In genomic region chr1:131618576-131618975, GRCm38 (mm10) we compare ENCODE assay signal across 20 mouse cellular contexts. TPM values are rescaled to one million over a fixed set of nuclear protein-coding genes. Genes with fewer than 3 reads are reported as not detected.
DNase-seq lines count a peak whose midpoint lies in the region; ATAC-seq and TF ChIP-seq lines count a peak whose summit lies in the region.
"Had no signal": no experiment of that assay in that cellular context is flagged by ENCODE, and none has a peak within 500 bp of the region (broad histone marks: within the 10 kb centered on the region; RNA-seq: fewer than 3 reads in every experiment).

No protein-coding gene starts in this region.

- intact Hi-C loops in heart, postnatal 14 days (cut with DNase I) = no loop called here

- no peak overlapping the region for H3K9ac ChIP-seq in intestine, postnatal 0 days (ENCODE audit: low read depth, low read length)
- H3K9ac ChIP-seq in intestine, embryonic 15.5 days = no peak overlapping the region
- no peak overlapping the region for H3K9ac ChIP-seq in stomach, postnatal 0 days (ENCODE audit: low read length)
- H3K9ac ChIP-seq: forebrain, embryonic 13.5 days; hindbrain, embryonic 13.5 days; neural tube, embryonic 12.5 days had no signal

- no peak for ATAC-seq in intestine, postnatal 0 days
- ATAC-seq in intestine, embryonic 15.5 days = no peak
- no peak for ATAC-seq in stomach, postnatal 0 days (ENCODE audit: low FRiP score, low TSS enrichment)
- ATAC-seq: forebrain, embryonic 13.5 days; midbrain, embryonic 16.5 days had no signal

- TF ChIP-seq POLR2A in thymus, adult 2 months (IDR thresholded peaks at IDR 0.05; ENCODE audit: control insufficient read depth, extremely low read depth, insufficient read depth, low read length, poor library complexity) = no peak

- no peak for TF ChIP-seq EP300 in stomach, postnatal 0 days (optimal IDR thresholded peaks at IDR 0.05)

- H3K4me1 ChIP-seq in intestine, postnatal 0 days (replicated peaks; ENCODE audit: control insufficient read depth, insufficient read depth, low read length) = no peaks in the 10 kb centered on the region
- no peaks in the 10 kb centered on the region for H3K4me1 ChIP-seq in intestine, embryonic 15.5 days (replicated peaks)
- no peaks in the 10 kb centered on the region for H3K4me1 ChIP-seq in thymus, adult 2 months (replicated peaks; ENCODE audit: control insufficient read depth, insufficient read depth, low read length)
- no peaks in the 10 kb centered on the region for H3K4me1 ChIP-seq in stomach, postnatal 0 days (replicated peaks; ENCODE audit: control insufficient read depth, insufficient read depth)
- H3K4me1 ChIP-seq: forebrain, embryonic 13.5 days; hindbrain, embryonic 13.5 days; neural tube, embryonic 12.5 days had no signal

- WGBS in intestine, postnatal 0 days = 86% methylated on average over 1 of the region's 1 CpGs
- WGBS in intestine, embryonic 15.5 days = 88% methylated on average over 1 of the region's 1 CpGs
- WGBS in thymus, adult 2 months = 92% methylated on average over 1 of the region's 1 CpGs
- WGBS in stomach, postnatal 0 days = 89% methylated on average over 1 of the region's 1 CpGs

- H3K9me3 ChIP-seq in intestine, postnatal 0 days (ENCODE audit: control insufficient read depth) = no peaks in the 10 kb centered on the region
- no peaks in the 10 kb centered on the region for H3K9me3 ChIP-seq in intestine, embryonic 15.5 days
- H3K9me3 ChIP-seq in stomach, postnatal 0 days (ENCODE audit: control insufficient read depth, low read length) = no peaks in the 10 kb centered on the region
- H3K9me3 ChIP-seq: forebrain, embryonic 13.5 days; hindbrain, embryonic 13.5 days had no signal

- H3K27me3 ChIP-seq in intestine, postnatal 0 days (replicated peaks; ENCODE audit: control insufficient read depth, insufficient read depth, low read length) = no peaks in the 10 kb centered on the region
- no peaks in the 10 kb centered on the region for H3K27me3 ChIP-seq in intestine, embryonic 15.5 days (replicated peaks)
- no peaks in the 10 kb centered on the region for H3K27me3 ChIP-seq in thymus, adult 2 months (ENCODE audit: control insufficient read depth, insufficient read depth, low read length)
- no peaks in the 10 kb centered on the region for H3K27me3 ChIP-seq in stomach, postnatal 0 days (ENCODE audit: control insufficient read depth, insufficient read depth, low read length)
- H3K27me3 ChIP-seq: forebrain, embryonic 13.5 days; hindbrain, embryonic 13.5 days; neural tube, embryonic 12.5 days had no signal

- H3K4me2 ChIP-seq in intestine, postnatal 0 days (replicated peaks; ENCODE audit: low read depth) = no peak overlapping the region
- H3K4me2 ChIP-seq in intestine, embryonic 15.5 days (replicated peaks) = no peak overlapping the region
- no peak overlapping the region for H3K4me2 ChIP-seq in stomach, postnatal 0 days (replicated peaks; ENCODE audit: low read depth)
- H3K4me2 ChIP-seq: forebrain, embryonic 13.5 days; hindbrain, embryonic 13.5 days; neural tube, embryonic 12.5 days had no signal

- TF ChIP-seq CTCF in intestine, postnatal 0 days (IDR thresholded peaks at IDR 0.05; ENCODE audit: low read depth) = peak; percentile 37
- no peak for TF ChIP-seq CTCF in thymus, adult 2 months (IDR thresholded peaks at IDR 0.05; ENCODE audit: borderline replicate concordance, control insufficient read depth, extremely low read depth, insufficient read depth, low read length, poor library complexity)
- TF ChIP-seq CTCF in stomach, postnatal 0 days (IDR thresholded peaks at IDR 0.05; ENCODE audit: low read depth) = peak; percentile 42

- DNase-seq in thymus, postnatal 0 days (ENCODE audit: low spot score) = peak; percentile 29
- no peak for DNase-seq in thymus, adult 2 months
- DNase-seq in NIH3T3 (ENCODE audit: low read depth) = peak; percentile 14
- DNase-seq in stomach, postnatal 0 days (ENCODE audit: low spot score) = no peak
- no peak for DNase-seq in heart, postnatal 14 days
- DNase-seq: adrenal gland, adult 2 months; cerebellum, adult 8-10 months; kidney, adult 11 months; layer of hippocampus, postnatal 36 days; lung, adult 2 months had no signal

- H3K27ac ChIP-seq in intestine, postnatal 0 days (ENCODE audit: low read depth, low read length) = no peak overlapping the region
- H3K27ac ChIP-seq in intestine, embryonic 15.5 days = no peak overlapping the region
- H3K27ac ChIP-seq in thymus, adult 2 months (ENCODE audit: control insufficient read depth, insufficient read depth, low read length) = no peak overlapping the region
- no peak overlapping the region for H3K27ac ChIP-seq in stomach, postnatal 0 days (replicated peaks)
- H3K27ac ChIP-seq: forebrain, embryonic 13.5 days; hindbrain, embryonic 13.5 days; neural tube, embryonic 12.5 days had no signal

- no peak overlapping the region for H3K4me3 ChIP-seq in intestine, postnatal 0 days (ENCODE audit: low read depth, low read length)
- no peak overlapping the region for H3K4me3 ChIP-seq in intestine, embryonic 15.5 days (replicated peaks)
- no peak overlapping the region for H3K4me3 ChIP-seq in thymus, adult 2 months (ENCODE audit: control insufficient read depth, insufficient read depth, low read length)
- H3K4me3 ChIP-seq in stomach, postnatal 0 days (ENCODE audit: low read depth, low read length) = no peak overlapping the region
- H3K4me3 ChIP-seq: forebrain, embryonic 13.5 days; hindbrain, embryonic 13.5 days; neural tube, embryonic 12.5 days had no signal

- H3K36me3 ChIP-seq in intestine, postnatal 0 days (ENCODE audit: control insufficient read depth, insufficient read depth) = no peaks in the 10 kb centered on the region
- H3K36me3 ChIP-seq in intestine, embryonic 15.5 days = no peaks in the 10 kb centered on the region
- H3K36me3 ChIP-seq in thymus, adult 2 months (ENCODE audit: control insufficient read depth, insufficient read depth, low read length) = no peaks in the 10 kb centered on the region
- no peaks in the 10 kb centered on the region for H3K36me3 ChIP-seq in stomach, postnatal 0 days (ENCODE audit: control insufficient read depth, insufficient read depth, low read length)
- H3K36me3 ChIP-seq: hindbrain, embryonic 13.5 days; neural tube, embryonic 12.5 days had no signal

RNA-seq across cellular contexts. Expression of gene Ctse, which starts 19.5 kb away (rescaled TPM):
- polyA plus RNA-seq in intestine, postnatal 0 days (2015; fragmentation: Nextera tagmentation; extraction: Ambion mirVana) = 5.5 and 16.5 TPM in 2 replicates
- 0.85 and 2.1 TPM in 2 replicates for polyA plus RNA-seq in intestine, embryonic 15.5 days (2015; fragmentation: Nextera tagmentation; extraction: Ambion mirVana)
- 6.8 and 9.0 TPM in 2 replicates for polyA plus RNA-seq in thymus, postnatal 0 days (2015; fragmentation: Nextera tagmentation; extraction: Ambion mirVana)
- polyA plus RNA-seq in thymus, adult 2 months (2012; rRNA removed) = 6.4 and 6.8 TPM in 2 replicates
- 596 and 695 TPM in 2 replicates for polyA plus RNA-seq in stomach, postnatal 0 days (2015; fragmentation: Nextera tagmentation; extraction: Ambion mirVana)
- 1 to 10 TPM; 2.8 to 2.9 TPM for total RNA-seq in heart, postnatal 14 days (2021)
- total RNA-seq: layer of hippocampus, postnatal 36 days had no signal
- polyA plus RNA-seq: forebrain, embryonic 13.5 days; hindbrain, embryonic 13.5 days; midbrain, embryonic 16.5 days had no signal

RNA-seq across cellular contexts. Expression of gene Avpr1b, which starts 19.5 kb away (rescaled TPM):
- 0.05 TPM in 1 of 2 replicates, not detected in the other for polyA plus RNA-seq in intestine, postnatal 0 days (2015; fragmentation: Nextera tagmentation; extraction: Ambion mirVana)
- polyA plus RNA-seq in intestine, embryonic 15.5 days (2015; fragmentation: Nextera tagmentation; extraction: Ambion mirVana) = not detected in 2 replicates
- polyA plus RNA-seq in thymus, postnatal 0 days (2015; fragmentation: Nextera tagmentation; extraction: Ambion mirVana) = not detected in 2 replicates
- polyA plus RNA-seq in thymus, adult 2 months (2012; rRNA removed) = 0.04 TPM in 1 of 2 replicates, not detected in the other
- polyA plus RNA-seq in stomach, postnatal 0 days (2015; fragmentation: Nextera tagmentation; extraction: Ambion mirVana) = 0.02 and 0.04 TPM in 2 replicates
- total RNA-seq in heart, postnatal 14 days (2021) = not detected
- total RNA-seq: adrenal gland, adult 2 months; gastrocnemius, adult 18-20 months; megakaryocyte progenitor cell, adult 5-6 weeks had no signal
- polyA plus RNA-seq: adrenal gland, adult 2 months; forebrain, embryonic 13.5 days; heart, embryonic 16.5 days; hindbrain, embryonic 13.5 days; limb, embryonic 11.5 days; lung, adult 2 months; midbrain, embryonic 16.5 days; neural tube, embryonic 12.5 days had no signal

Comparison
In these comparisons a context has a peak if more than half of its experiments do, and no peak if none do; other contexts are left out.
1. DNase-seq: peak in thymus, postnatal 0 days (single experiment) and NIH3T3 (single experiment); none in thymus, adult 2 months (single experiment), stomach, postnatal 0 days (single experiment) and heart, postnatal 14 days (0 of 2).
2. RNA of gene Ctse, which starts 19.5 kb away (polyA plus RNA-seq): 596 to 695 TPM in stomach, postnatal 0 days; 6.8 to 9.0 TPM in thymus, postnatal 0 days, 6.4 to 6.8 TPM in thymus, adult 2 months, 5.5 to 16.5 TPM in intestine, postnatal 0 days and 0.85 to 2.1 TPM in intestine, embryonic 15.5 days; every median in the first group is over 10 times any median in the second.